Mouse (Mus musculus): ENCODE results near the gene Tmem204.

Tmem204 gene

GRCm38 (mm10) chr17:25084835-25085385, 1.5 kb upstream of the Tmem204 start:
- DNase-seq (ENCODE audit: low read depth): peak; percentile 49

GRCm38 (mm10) chr17:25082887-25083286, 504 bp downstream of the Tmem204 start:
- DNase-seq (ENCODE audit: low read depth): no peak

- DNase-seq (ENCODE audit: low read depth): peak; percentile 67
Measured at GRCm38 (mm10) chr17:25082081-25082847, 1.1 kb downstream of the Tmem204 start.

DNA sequence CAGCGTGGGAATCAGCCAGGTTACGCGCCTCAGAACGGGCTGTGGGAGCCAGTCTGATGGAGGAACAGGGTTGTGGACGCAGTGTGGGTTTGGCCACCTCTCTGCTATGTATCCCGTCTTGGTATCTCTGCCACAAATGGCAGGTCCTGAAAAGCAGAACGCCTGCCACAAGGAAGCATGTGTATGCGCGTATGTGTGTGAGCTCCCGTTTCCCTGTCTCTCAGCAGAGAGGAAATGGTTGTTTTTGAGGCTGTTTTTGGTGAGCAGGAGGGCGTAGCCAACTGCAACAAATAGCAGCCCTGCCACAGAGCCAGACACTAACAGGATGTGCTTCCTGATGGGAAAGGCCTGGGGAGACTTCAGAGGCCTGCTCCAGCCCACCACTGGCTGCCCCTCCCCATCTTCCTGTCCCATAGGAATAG, 2.4 kb downstream of the Tmem204 start:
- no peak for DNase-seq (ENCODE audit: low read depth)

GRCm38 (mm10) chr17:25080210-25080609, 3.2 kb downstream of the Tmem204 start:
- no peak for DNase-seq (ENCODE audit: low read depth)

DNA sequence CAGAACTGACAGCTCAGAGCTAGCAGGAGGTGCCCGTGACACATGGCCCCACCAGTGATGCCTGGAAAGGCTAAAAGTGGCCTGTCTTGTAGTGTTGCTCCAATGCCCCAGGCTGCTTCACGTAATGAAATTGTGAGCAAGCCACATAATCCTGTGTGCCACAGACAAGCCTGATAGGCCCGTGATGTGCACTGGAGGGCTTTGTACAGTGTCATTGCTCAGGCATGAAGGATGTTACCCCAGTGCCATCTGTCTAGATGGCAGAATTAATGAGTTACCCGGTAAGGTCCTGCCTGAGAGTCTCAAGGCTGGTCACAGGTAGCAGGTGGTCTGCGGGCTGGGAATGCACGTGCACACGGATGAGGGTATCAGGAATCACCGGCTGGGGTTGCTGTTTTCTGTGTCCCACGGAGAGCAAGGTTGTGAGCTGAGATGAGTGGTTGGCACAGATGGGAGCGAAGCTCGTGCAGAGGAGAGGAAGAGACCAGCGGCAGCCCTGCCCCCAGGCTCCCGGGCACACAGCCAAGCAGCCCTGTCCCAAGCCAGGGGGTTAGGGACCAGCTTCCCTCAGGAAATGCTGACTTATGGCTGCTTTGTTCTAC, 5.5 kb downstream of the Tmem204 start:
- peak; percentile 49 for DNase-seq (ENCODE audit: low read depth)

DNA sequence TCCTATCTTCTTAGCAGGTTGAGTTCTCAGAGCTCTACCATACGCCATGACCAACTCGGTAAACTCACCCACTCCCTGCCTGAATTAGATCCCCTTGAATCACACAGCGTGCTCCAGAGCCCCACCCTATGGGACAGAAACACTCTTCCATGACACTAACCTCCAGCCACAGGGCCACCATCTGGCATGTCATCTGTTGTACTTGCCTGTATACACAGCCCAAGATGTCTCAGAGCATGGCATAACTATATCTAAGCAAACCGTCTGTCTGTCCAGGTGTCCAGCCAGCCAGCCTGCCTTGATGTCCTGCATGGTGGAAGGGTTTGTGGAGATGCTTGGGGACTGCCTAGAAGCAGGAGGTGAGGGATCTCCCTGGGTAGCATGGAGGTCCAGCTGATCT, 6.5 kb downstream of the Tmem204 start:
- no peak for DNase-seq (ENCODE audit: low read depth)

DNA sequence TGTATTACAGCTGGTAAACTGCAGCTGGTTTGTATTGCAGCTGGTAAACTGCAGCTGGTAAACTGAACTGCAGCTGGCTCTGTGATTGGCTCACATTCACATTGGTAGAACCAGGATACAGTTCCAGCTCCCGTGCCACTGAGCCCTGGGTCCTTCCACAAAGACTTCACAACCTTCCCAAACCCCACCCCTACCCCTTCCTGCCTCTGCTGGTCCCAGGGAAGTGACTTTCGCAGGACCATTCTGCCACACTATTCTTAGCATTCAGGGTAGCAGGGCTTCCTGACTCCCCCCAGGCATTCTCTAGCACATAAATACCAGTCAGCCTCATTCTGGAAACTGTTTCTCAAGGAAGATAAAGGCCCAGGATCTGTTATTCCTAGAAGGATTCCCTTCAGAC, 14.7 kb downstream of the Tmem204 start:
- DNase-seq (ENCODE audit: low read depth): no peak

- DNase-seq (ENCODE audit: low read depth): no peak
Measured at GRCm38 (mm10) chr17:25067442-25067851, 15.9 kb downstream of the Tmem204 start.

DNA sequence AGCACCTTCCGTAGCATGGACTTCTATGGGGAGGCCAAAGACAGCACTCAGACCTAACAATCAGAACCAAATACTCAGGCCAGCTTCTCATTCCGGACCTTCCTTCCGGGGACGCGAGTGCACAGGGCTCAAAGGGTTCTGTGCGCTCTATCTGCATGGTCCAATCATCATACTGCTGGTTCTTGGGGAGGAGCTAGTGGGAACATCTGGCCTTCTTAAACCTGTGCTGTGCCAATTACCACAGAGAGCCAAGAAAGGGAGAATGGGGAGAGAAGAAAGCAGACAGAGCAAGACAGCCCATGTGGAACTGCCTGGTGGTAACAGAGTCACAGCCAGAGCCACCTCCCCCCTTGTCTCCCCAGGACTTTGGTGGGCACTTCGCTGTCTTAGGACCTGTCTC, 16.8 kb downstream of the Tmem204 start:
- DNase-seq (ENCODE audit: low read depth): no peak

GRCm38 (mm10) chr17:25065189-25065588, 18.2 kb downstream of the Tmem204 start:
- DNase-seq (ENCODE audit: low read depth): no peak

- DNase-seq (ENCODE audit: low read depth): peak; percentile 30
Measured at GRCm38 (mm10) chr17:25064351-25064750, 19.0 kb downstream of the Tmem204 start.

- no peak for DNase-seq (ENCODE audit: low read depth)
Measured at GRCm38 (mm10) chr17:25063872-25064271, 19.5 kb downstream of the Tmem204 start.

DNA sequence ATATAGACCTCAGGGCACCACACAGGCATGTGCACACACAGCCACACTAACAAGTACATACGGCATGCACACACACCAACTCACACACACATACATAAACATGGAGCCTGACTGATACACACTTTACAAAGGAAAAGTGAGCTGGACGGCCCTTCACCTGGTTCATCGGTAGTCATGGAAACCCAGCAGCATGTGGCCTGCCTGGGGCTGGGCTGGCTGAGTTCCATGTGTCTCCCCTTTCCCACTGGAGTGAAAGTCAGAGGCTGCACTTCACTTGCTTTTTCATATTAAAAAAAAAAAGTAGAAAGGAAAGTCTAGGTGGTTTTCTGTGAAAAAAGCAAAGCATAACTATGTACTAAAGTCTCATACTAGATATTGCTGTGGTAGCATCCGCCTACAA, 20.1 kb downstream of the Tmem204 start:
- no peak for DNase-seq (ENCODE audit: low read depth)

DNA sequence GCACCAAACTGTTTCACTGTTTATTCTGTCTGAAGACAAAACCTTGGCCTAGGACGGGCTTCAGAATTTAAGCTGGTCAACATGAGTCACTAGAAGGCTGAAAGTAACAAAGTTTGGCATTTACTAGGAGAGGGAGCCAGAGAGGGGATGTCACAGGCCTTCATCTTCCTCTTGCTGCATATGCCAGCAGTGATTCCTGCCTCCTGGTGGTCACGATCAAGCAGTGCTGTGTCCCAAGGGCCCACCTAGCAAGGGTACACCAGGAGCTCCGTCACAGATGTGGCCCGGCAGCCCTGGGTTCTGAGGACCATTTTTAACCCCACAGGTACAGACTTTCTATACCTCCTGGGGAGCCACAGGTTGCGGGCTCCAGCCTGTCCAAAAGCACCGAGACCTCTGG, 26.4 kb downstream of the Tmem204 start:
- no peak for DNase-seq (ENCODE audit: low read depth)

DNA sequence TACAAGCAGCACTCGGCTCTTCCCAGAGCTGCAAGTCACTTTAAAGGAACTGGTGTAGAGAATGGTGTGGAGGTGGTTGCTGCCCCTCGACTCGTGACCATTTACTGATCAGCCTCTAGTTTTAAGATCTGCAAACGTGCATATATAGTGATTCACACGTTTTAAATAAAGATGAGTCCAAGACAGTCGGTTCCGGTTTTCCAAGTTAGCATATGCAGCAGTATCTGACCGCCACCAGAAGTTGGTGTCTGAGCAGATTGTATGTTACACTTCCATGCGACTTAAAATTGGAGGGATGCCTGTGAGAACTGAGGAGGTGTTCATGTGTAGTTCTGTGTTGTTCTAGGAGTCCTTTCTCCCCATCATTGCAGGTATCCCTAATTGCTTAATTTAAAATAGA, 30.1 kb downstream of the Tmem204 start:
- no peak for DNase-seq (ENCODE audit: low read depth)

GRCm38 (mm10) chr17:25047143-25047542, 36.2 kb downstream of the Tmem204 start:
- DNase-seq (ENCODE audit: low read depth): no peak

DNA sequence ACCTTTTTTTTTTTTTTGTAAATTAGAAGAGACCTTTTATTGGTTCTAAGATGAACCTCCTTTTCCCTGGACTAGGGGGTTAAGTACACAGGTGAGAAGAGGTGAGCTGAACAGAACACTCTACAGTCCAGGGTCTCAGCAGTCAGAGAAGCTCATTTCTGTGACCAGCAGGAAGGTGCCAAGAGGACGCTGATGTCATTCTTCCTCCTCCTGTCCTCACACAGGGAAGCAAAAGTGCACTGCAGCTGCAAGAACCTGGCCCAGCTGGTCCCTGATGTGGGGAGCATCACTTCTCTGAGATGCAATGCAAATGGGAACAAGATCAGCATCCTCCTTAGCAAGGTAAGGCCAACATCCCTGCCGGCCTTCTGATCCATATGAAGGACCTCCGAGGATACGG, 38.1 kb downstream of the Tmem204 start:
- no peak for DNase-seq (ENCODE audit: low read depth)

DNA sequence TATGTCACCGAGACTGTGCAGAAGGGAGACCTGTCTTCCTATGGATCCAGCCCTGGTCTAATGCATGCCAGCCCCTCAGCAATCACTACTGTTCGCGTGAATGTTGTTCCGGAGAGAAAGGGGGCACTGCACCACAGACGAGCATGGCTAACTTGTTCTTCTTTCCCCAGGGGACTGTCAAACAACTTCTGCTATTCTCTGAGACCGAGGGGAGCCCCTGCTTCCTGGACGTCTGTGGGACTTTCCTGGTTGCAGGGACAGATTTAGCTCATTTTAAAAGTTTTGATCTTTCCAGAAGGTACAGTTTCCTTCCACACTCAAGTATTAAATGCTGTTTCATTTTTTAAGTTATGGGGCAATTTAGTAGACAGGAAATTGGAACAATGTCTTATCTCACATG, 38.5 kb downstream of the Tmem204 start:
- no peak for DNase-seq (ENCODE audit: low read depth)

DNA sequence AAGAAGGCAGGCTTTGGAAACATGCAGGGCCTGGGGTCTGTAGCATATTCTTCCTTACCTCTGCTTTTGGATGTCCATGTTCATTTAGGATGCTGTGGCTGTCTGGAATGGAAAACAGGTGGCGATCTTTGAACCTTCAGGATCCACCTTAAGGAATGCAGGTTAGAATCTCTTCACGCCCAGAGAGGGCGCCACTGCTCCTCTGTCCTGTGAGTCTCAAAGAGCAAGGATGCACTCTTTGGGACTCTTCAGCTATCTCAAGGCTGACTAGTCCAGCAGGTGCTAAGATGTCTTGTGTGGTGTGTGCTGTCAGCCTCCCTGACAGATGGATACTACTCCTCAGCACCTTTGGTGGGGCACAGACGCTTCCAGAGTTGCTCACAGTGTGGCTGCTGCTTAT, 47.2 kb downstream of the Tmem204 start:
- peak; percentile 56 for DNase-seq (ENCODE audit: low read depth)

GRCm38 (mm10) chr17:25016292-25017132, 66.9 kb downstream of the Tmem204 start:
- peak; percentile 55 for DNase-seq (ENCODE audit: low read depth)

DNA sequence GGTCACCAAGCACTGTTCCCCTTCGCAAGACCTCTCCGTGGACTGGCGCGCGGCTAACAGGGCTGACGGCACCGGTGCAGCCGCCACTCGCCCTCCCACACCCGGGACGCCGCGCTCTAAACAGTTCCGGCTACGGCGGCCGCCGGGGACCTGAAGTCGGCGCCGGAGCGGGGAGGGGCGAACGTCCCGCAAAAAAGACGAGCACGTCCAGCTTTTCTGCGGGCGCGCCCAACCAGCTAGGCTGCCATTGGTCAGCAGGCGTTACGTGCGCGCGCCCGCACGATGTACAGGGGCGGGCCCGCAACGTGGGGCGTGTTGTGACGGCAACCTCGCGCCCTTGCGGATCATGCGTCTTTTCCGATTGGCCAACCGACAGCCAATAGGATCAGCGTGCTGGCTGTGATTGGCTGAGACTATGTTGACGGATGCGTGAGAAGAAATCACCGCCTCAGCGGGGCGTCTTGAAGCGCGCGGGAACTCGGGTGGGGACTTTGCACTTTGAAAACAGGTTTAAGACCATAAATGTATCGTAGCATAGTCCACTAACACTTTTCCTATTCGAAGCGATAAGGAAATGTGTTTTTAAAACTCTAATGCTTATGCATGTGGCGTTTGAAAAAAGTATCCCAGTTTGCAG, 67.6 kb downstream of the Tmem204 start, which contains the start of the genes Cramp1l and Ift140:
Gene Cramp1l (minus strand): TSS at position 134 of the 637 bp plus-strand sequence.
Gene Ift140 (plus strand): TSS at position 431 of the 637 bp plus-strand sequence.
- peak; percentile 100 for DNase-seq (ENCODE audit: low read depth)

Data from NIH3T3 (cell line).